Mouse (Mus musculus) heart, postnatal 0 days (tissue): Measurements from ENCODE around the gene Ankrd36. TPM values are rescaled to one million over a fixed set of nuclear protein-coding genes. Genes with fewer than 3 reads are reported as not detected.

Source experiments
- ATAC-seq: fragments of 200-750 bp; cut with Nextera tagmentation; 2 replicates; pipeline ENCODE4 v1.8.0; 2017; ENCODE audit warnings: low read depth, moderate number of reproducible peaks, moderate library complexity; ENCODE audit not compliant: insufficient read depth
- DNase-seq: peaks from one replicate; pipeline ENCODE4 v3.0.0-alpha.2; 2016; ENCODE audit warnings: low spot score
- H3K27ac ChIP-seq: fragments of 300-500 bp; sonication (generic); 2 replicates; pipeline ENCODE4 v1.5.1; 2014; ENCODE audit warnings: low read depth, mild to moderate bottlenecking
- H3K27me3 ChIP-seq: fragments of 300-500 bp; sonication (generic); 2 replicates; pipeline ENCODE4 v1.6.1; 2014; ENCODE audit warnings: low read length, mixed read lengths; ENCODE audit not compliant: control insufficient read depth, insufficient read depth
- H3K36me3 ChIP-seq: fragments of 300-500 bp; sonication (generic); replicated peaks from 2 replicates; pipeline ENCODE4 v1.6.1; 2014; ENCODE audit warnings: low read length, mixed read lengths; ENCODE audit not compliant: control insufficient read depth, insufficient read depth
- H3K4me1 ChIP-seq: fragments of 300-500 bp; sonication (generic); 2 replicates; pipeline ENCODE4 v1.6.1; 2014; ENCODE audit warnings: antibody characterized with exemption; ENCODE audit not compliant: control insufficient read depth, insufficient read depth
- H3K4me2 ChIP-seq: fragments of 300-500 bp; sonication (generic); 2 replicates; pipeline ENCODE4 v1.6.1; 2014; ENCODE audit warnings: low read depth, mild to moderate bottlenecking, low read length, moderate library complexity
- H3K4me3 ChIP-seq: fragments of 300-500 bp; sonication (generic); 2 replicates; pipeline ENCODE4 v1.5.1; 2014; ENCODE audit warnings: low read depth, low read length
- H3K9ac ChIP-seq: fragments of 300-500 bp; sonication (generic); replicated peaks from 2 replicates; pipeline ENCODE4 v1.6.1; 2014; ENCODE audit warnings: low read depth, low read length, mixed read lengths
- H3K9me3 ChIP-seq: fragments of 300-500 bp; sonication (generic); replicated peaks from 2 replicates; pipeline ENCODE4 v1.6.1; 2016; ENCODE audit warnings: low read length; ENCODE audit not compliant: control insufficient read depth
- CTCF ChIP-seq: IDR thresholded peaks from 2 replicates; pipeline ENCODE4 v1.5.1; 2016; ENCODE audit warnings: antibody characterized with exemption, control low read depth, low read depth
- EP300 ChIP-seq: IDR thresholded peaks from 2 replicates; pipeline ENCODE4 v1.6.1; 2016; ENCODE audit warnings: antibody characterized with exemption, low read depth
- WGBS: fragments of 180-500 bp; shearing (Covaris S2); extraction: QIAGEN DNeasy Blood & Tissue Kit; methylation state at CpG from one replicate; pipeline ENCODE4 v1.1.7; 2014; 5-methylcytosine and 5-hydroxymethylcytosine counted together
- polyA plus RNA-seq: library from polyadenylated mRNA; unstranded; fragments of >200 nt; fragmentation: Nextera tagmentation; extraction: Ambion mirVana; gene quantifications from 2 replicates; pipeline ENCODE4 v1.2.1, GENCODE M21; 2015
- total RNA-seq: library from RNA; depleted of rRNA; stranded (reverse); fragments of >200 nt; gene quantifications from 2 replicates; pipeline ENCODE4 v1.2.3, GENCODE M21; 2014; ENCODE audit warnings: low replicate concordance; rRNA removed

Gene Ankrd36
- total RNA-seq: not detected in 2 replicates
- not detected in 2 replicates for polyA plus RNA-seq

DNA sequence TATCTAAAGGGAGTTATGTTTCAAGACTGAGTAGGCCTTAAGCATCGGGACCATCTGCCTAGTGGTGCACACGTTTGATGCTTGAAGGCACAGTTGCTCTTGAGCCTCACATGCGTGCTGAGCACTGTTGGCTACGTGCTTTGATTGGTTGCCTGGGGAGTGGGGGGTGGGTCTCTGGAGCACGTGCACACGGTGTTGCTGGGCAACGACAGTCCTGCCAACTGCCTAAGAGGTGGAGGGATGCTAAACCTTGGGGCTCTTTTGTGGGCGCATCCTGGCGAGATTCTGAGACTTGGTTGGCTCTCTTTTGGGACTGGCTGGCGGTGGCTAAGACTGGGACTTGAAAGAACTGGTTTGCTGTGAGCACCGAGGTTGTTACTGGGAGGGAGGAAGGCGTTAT, at the start of gene Ankrd36:
Gene Ankrd36 (plus strand): TSS at position 211 of the 400 bp plus-strand sequence.
- no peak within 1 kb of the TSS for H3K27ac ChIP-seq
- no peak for ATAC-seq
- no peaks in the 10 kb centered on the region for H3K9me3 ChIP-seq
- no peaks in the 10 kb centered on the region for H3K4me1 ChIP-seq
- 84% methylated on average over 12 of the region's 12 CpGs for WGBS
- H3K4me2 ChIP-seq: no peak within 1 kb of the TSS
- no peak for DNase-seq
- no peaks in the 10 kb centered on the region for H3K36me3 ChIP-seq
- H3K27me3 ChIP-seq: no peaks in the 10 kb centered on the region
- no peak within 1 kb of the TSS for H3K4me3 ChIP-seq
- no peak within 1 kb of the TSS for H3K9ac ChIP-seq
- no peak for TF ChIP-seq EP300
- TF ChIP-seq CTCF: no peak

DNA sequence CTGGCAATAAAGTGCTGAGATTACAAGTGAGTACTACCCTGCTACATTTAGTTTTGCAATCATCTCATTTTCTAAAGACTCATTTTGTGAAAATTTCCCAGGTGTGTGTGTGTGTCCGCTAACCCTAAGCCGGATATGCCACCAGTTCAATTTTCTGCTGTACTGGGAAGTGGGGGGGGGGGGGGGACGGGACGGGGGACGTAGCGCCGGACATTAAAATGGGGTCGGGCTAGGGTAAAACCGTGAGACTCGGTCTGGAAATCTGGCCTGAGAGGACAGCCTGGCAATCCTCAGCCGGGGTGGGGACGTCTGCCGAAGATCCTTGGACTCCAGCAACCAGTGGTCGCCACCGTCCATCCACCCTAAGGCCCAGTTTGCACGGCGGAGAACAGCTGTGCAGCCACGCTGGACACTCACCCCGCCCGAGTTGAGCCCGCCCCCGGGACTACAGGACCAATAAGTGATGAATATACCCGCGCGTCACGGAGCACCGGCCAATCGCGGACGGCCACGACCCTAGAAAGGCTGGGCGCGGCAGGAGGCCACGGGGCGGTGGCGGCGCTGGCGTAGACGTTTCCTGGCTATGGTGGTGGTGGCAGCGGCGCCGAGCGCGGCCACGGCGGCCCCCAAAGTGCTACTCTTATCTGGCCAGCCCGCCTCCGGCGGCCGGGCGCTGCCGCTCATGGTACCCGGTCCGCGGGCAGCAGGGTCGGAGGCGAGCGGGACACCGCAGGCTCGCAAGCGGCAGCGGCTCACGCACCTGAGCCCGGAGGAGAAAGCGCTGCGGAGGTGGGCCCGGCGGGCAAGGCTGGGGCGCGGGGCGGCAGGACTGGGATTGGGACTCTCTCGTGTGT, 48.8 kb upstream of the Ankrd36 start, which contains the start of gene Xbp1:
Gene Xbp1 (plus strand): TSS at position 248 of the 854 bp plus-strand sequence.
- Histone ChIP-seq H3K36me3 (peaks cover 35% of the 10 kb centered on the region), H3K27me3 (no peaks in the 10 kb centered on the region), H3K4me1 (0 out of 2 replicates have a peak, but pooled peaks cover 3% of the 10 kb centered on the region), H3K27ac (peak within 1 kb of the TSS; percentile 96), H3K9me3 (no peaks in the 10 kb centered on the region), H3K4me3 (peak within 1 kb of the TSS; percentile 94), H3K4me2 (peak within 1 kb of the TSS; percentile 68), H3K9ac (peak within 1 kb of the TSS; percentile 91)
- DNase-seq: peak; percentile 94
- peak; percentile 97 for ATAC-seq
- WGBS: under 1% methylated on average over 69 of the region's 72 CpGs
- TF ChIP-seq EP300 (peak; percentile 26; the same call in 1 of the 2 replicates), CTCF (no peak)

DNA sequence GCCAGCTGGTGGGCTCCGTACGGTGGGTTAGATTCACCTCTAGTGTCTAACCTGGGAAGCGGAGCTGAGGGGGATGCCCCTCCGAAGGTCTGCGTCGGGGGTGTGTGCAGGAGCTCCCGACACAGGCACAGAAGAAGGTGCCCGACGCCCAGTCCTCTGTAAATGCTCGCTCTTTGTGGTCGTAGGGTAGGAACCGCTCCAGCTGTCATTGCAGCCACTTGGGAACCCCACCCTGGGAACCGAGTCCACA, 48.3 kb upstream of the Ankrd36 start:
- Histone ChIP-seq H3K4me1 (0 out of 2 replicates have a peak, but pooled peaks cover 3% of the 10 kb centered on the region), H3K9ac (peak overlapping the region; percentile 91), H3K36me3 (peaks cover 41% of the 10 kb centered on the region), H3K4me2 (peak overlapping the region; percentile 68), H3K9me3 (no peaks in the 10 kb centered on the region), H3K27ac (peak overlapping the region; percentile 96), H3K27me3 (no peaks in the 10 kb centered on the region), H3K4me3 (peak overlapping the region; percentile 94)
- TF ChIP-seq CTCF (no peak), EP300 (no peak)
- peak; percentile 15 for DNase-seq
- peak; percentile 10; the same call in 1 of the 2 replicates for ATAC-seq
- under 1% methylated on average over 13 of the region's 13 CpGs for WGBS

DNA sequence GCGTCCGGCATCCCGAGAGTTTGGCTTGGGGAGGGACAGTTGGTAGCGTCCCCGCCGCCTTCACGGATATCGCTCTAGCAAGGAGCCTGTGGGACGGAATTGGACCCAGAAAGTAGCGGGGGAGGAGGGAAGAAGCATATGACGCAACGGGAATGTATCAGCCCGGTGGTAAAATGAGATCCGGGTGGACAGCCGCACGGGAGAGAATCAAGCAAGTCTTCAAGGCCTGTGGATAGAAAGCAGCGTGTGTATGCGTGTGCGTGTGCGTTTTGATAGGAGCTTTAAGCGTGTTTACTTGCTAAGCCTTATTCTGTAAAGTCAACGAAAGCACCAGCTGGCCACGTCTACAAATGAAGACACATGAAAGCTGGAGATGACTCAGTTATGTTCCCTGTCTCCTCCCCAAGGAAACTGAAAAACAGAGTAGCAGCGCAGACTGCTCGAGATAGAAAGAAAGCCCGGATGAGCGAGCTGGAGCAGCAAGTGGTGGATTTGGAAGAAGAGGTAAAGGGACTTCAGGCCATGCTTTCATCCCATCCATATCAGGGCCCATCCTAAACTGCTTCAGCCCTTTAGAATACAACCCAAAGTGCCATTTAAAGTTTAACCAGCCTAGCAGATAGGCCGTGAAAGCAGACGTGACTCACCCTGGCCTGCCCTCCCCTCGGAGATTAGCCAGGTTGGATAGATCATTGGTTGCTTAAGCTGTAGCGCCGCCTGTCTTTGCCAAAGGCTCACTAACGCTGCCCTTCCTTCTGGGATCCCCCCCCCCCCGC, 47.8 kb upstream of the Ankrd36 start:
- peak; percentile 42 for ATAC-seq
- H3K4me2 ChIP-seq: peak overlapping the region; percentile 68
- WGBS: under 1% methylated on average over 34 of the region's 34 CpGs

DNA sequence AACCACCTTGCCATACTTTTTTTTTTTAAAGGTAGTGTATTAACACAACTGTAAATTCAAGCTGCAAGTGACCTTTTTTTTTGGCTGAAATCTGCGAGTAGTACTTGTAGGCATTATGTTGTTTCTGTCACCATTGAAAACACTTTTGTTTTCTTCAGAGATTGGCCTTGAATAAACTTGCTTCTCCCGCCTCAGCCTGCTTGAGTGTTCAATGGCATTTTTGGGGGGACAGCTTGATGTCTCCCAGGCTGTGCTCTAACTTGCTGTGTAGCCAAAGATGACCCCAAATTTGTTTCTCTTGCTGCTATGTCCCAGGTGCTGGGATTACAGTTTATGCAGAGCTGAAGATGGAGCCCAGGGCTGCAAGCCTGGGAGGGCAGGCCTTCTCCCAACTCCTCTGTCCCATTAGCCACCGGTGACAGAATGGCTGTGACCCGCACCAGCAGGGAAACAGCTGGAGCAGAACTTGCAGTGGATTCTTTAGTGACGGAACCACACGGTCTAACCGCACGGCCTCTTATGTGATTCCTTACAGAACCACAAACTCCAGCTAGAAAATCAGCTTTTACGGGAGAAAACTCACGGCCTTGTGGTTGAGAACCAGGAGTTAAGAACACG, 46.6 kb upstream of the Ankrd36 start:
- 87% methylated on average over 11 of the region's 11 CpGs for WGBS
- 0 out of 2 replicates have a peak, but pooled peaks cover 3% of the 10 kb centered on the region for H3K4me1 ChIP-seq
- DNase-seq: no peak
- no peak for TF ChIP-seq EP300
- no peak for TF ChIP-seq CTCF
- no peaks in the 10 kb centered on the region for H3K9me3 ChIP-seq
- 0 out of 2 replicates have a peak overlapping the region, but pooled peaks have one; percentile 91 for H3K9ac ChIP-seq
- H3K4me2 ChIP-seq: peak overlapping the region; percentile 68
- ATAC-seq: no peak
- peak overlapping the region; percentile 94 for H3K4me3 ChIP-seq
- peaks cover 48% of the 10 kb centered on the region for H3K36me3 ChIP-seq
- no peaks in the 10 kb centered on the region for H3K27me3 ChIP-seq
- no peak overlapping the region for H3K27ac ChIP-seq

More for the DNA sequence above, 47.8 kb upstream of the Ankrd36 start:
- peak; percentile 86 for DNase-seq
- Histone ChIP-seq H3K27ac (peak overlapping the region; percentile 96), H3K9me3 (no peaks in the 10 kb centered on the region), H3K9ac (peak overlapping the region; percentile 91), H3K27me3 (no peaks in the 10 kb centered on the region), H3K36me3 (peaks cover 46% of the 10 kb centered on the region), H3K4me1 (0 out of 2 replicates have a peak, but pooled peaks cover 3% of the 10 kb centered on the region), H3K4me3 (peak overlapping the region; percentile 94)
- peak; percentile 62 for TF ChIP-seq CTCF
- no peak for TF ChIP-seq EP300
